Mouse (Mus musculus): ENCODE results near the gene Sgcb. TPM values are rescaled to one million over a fixed set of nuclear protein-coding genes. Genes with fewer than 3 reads are reported as not detected.

The Sgcb gene
- polyA plus RNA-seq, 1 experiment from 2014 or later = 38.1 TPM

DNA sequence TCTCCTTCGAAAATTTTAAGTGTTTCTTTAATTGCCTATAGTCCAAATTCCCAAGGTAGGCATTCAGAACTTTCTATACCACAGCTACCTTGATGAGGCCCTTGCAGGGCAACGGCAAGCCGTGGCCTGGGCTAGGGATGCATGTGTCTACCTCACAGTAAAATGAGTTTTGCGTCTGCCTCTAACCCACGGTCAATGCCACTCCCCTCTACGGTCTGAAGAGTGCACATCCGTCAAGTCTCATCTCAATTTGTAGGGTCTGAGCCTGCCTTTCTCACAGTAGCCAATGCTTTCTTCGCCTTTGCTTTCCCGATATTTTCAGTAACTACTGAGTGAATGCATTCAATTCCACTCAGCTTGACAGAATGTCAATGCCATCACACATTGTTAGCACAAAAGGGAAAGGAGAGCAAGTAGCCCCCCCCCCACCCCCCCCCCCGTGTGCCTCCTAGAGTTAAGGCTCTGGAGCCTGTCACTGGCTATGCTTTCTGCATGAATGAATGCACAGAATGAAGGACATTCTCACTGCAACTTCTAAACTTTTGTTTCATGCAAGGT lies 16.5 kb downstream of the Sgcb start:
- H3K4me2 ChIP-seq = no peak overlapping the region
- H3K36me3 ChIP-seq = peaks cover 22% of the 10 kb centered on the region
- no peak overlapping the region for H3K9ac ChIP-seq
- 0 out of 2 replicates have a peak, but pooled peaks cover 5% of the 10 kb centered on the region for H3K9me3 ChIP-seq
- H3K4me3 ChIP-seq = no peak overlapping the region
- H3K27me3 ChIP-seq = no peaks in the 10 kb centered on the region
- WGBS = 39% methylated on average over 10 of the region's 10 CpGs
- no peak overlapping the region for H3K27ac ChIP-seq (replicated peaks)
- peaks cover 7% of the 10 kb centered on the region for H3K4me1 ChIP-seq (replicated peaks)
- no peak for ATAC-seq (ENCODE audit: low read depth)

DNA sequence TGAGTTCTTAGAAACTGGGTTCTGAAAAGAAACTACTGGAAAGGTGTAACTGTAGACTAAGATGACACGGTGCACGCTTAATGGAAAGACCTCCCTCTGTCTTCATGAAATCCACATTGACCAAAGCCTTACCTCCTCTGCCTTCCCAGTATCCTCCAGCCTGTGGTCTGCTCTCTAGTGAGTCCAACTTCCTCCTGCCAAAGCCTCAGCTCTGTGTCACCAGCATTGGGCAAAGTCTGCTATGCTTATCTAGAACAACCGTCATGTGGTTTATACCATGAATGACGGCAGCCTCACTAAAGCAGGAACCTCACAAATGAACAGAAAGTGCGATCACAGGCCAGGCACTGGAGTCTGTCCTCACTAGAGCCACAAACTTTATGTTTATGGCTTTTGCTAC lies 17.4 kb downstream of the Sgcb start:
- Histone ChIP-seq H3K27ac (replicated peaks) (no peak overlapping the region), H3K36me3 (peaks cover 15% of the 10 kb centered on the region), H3K9ac (no peak overlapping the region), H3K9me3 (0 out of 2 replicates have a peak, but pooled peaks cover 5% of the 10 kb centered on the region), H3K4me2 (no peak overlapping the region), H3K4me3 (no peak overlapping the region), H3K4me1 (replicated peaks) (peaks cover 7% of the 10 kb centered on the region), H3K27me3 (no peaks in the 10 kb centered on the region)
- no peak for ATAC-seq (ENCODE audit: low read depth)
- WGBS = 88% methylated on average over 5 of the region's 5 CpGs

DNA sequence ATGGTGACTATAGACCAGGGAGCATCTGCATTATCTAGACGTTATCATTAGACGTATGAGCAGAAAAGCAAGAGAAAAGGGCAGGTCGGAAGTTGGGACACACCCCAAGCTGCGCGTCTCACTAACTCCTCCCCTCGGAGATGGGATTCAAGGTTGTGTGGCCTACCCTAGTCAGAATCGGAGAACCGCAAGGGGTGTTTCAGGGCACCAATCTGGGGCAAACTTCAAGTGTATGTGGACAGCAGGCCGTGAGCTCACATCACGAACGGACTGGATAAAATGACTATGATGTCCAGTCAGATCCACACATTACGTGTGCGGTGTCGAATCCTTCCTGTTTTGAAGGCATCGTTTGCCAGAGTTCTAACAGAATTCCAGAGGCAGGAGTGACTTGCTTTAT lies 19.6 kb downstream of the Sgcb start:
- H3K9me3 ChIP-seq = no peaks in the 10 kb centered on the region
- ATAC-seq (ENCODE audit: low read depth) = no peak
- WGBS = 77% methylated on average over 15 of the region's 15 CpGs

DNA sequence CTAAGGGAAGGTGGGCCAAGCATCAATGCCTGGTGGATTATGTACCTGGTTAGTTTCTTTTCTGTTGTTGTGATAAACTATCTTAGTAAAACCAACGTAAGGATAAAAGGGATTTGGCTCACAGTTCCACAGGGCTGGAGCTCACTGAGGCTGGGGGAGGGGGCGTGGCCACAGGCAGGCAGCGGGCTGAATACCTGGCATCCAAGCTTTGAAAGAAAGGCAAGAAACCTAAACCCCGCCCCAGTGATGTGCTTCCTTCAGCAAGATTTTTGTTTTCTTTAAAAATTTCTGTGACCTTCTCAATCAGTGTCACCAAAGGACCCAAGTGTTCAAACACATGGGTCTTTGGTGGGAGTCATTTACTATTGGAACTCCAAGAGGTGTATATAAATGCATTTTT lies 20.0 kb downstream of the Sgcb start:
- Histone ChIP-seq H3K9ac (no peak overlapping the region), H3K4me1 (replicated peaks) (peaks cover 7% of the 10 kb centered on the region), H3K4me2 (no peak overlapping the region), H3K36me3 (no peaks in the 10 kb centered on the region), H3K9me3 (no peaks in the 10 kb centered on the region), H3K27ac (replicated peaks) (no peak overlapping the region), H3K4me3 (no peak overlapping the region), H3K27me3 (no peaks in the 10 kb centered on the region)
- no peak for ATAC-seq (ENCODE audit: low read depth)
- WGBS = 64% methylated on average over 4 of the region's 4 CpGs

More for the DNA sequence above, 19.6 kb downstream of the Sgcb start:
- Histone ChIP-seq H3K27me3 (no peaks in the 10 kb centered on the region), H3K4me3 (no peak overlapping the region), H3K9ac (no peak overlapping the region), H3K27ac (replicated peaks) (no peak overlapping the region), H3K36me3 (no peaks in the 10 kb centered on the region), H3K4me2 (no peak overlapping the region), H3K4me1 (replicated peaks) (peaks cover 7% of the 10 kb centered on the region)

DNA sequence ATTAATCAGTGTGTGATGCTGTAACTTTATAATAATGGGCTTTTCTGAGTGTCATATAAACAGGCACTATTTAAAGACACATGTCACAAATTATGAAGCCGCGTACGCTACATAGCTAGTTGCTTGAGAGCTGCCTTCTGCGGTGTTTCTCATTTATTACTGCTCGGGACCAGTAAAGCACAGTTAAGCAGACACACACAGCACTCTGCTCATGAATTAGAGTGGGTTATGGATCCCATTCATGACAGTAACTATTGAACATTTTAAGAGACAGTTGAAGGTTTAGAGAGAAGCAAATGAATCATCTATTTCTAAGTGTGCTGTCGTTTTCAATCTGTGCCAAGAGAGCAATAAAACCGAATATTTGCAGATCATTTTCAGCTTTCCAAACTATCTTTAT lies 20.7 kb downstream of the Sgcb start:
- Histone ChIP-seq H3K9me3 (no peaks in the 10 kb centered on the region), H3K4me3 (no peak overlapping the region)
- peak; percentile 53; the same call in 1 of the 2 replicates for ATAC-seq (ENCODE audit: low read depth)

DNA sequence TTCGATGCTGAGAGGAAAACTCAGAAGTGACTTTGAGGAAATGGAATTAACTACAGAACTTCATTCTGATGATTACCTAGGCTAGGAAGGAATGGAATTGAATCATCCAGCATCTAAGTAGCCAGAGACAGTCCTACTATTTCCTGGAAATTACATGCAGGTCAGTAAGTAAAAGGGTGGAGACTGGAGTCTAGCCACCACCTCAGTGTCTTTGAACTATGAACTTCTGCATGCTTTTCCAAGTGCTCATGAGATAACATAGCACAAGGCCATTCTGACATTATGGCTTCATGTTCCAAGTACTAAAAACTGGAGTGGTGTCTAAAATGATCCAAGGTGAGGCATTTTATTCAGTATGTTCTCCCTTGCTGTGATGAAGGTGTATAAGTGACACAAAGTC lies 22.1 kb downstream of the Sgcb start:
- ATAC-seq (ENCODE audit: low read depth) = no peak
- H3K4me3 ChIP-seq = no peak overlapping the region
- no peak overlapping the region for H3K9ac ChIP-seq
- no peaks in the 10 kb centered on the region for H3K36me3 ChIP-seq
- no peak overlapping the region for H3K4me2 ChIP-seq
- no peaks in the 10 kb centered on the region for H3K4me1 ChIP-seq (replicated peaks)
- H3K9me3 ChIP-seq = no peaks in the 10 kb centered on the region
- H3K27ac ChIP-seq (replicated peaks) = no peak overlapping the region
- H3K27me3 ChIP-seq = no peaks in the 10 kb centered on the region
- WGBS = 76% methylated on average over 1 of the region's 1 CpGs

More for the DNA sequence above, 20.7 kb downstream of the Sgcb start:
- H3K36me3 ChIP-seq = no peaks in the 10 kb centered on the region
- H3K4me2 ChIP-seq = no peak overlapping the region
- H3K9ac ChIP-seq = no peak overlapping the region
- WGBS = 61% methylated on average over 7 of the region's 7 CpGs
- no peaks in the 10 kb centered on the region for H3K27me3 ChIP-seq
- H3K4me1 ChIP-seq (replicated peaks) = peaks cover 7% of the 10 kb centered on the region
- H3K27ac ChIP-seq (replicated peaks) = no peak overlapping the region

DNA sequence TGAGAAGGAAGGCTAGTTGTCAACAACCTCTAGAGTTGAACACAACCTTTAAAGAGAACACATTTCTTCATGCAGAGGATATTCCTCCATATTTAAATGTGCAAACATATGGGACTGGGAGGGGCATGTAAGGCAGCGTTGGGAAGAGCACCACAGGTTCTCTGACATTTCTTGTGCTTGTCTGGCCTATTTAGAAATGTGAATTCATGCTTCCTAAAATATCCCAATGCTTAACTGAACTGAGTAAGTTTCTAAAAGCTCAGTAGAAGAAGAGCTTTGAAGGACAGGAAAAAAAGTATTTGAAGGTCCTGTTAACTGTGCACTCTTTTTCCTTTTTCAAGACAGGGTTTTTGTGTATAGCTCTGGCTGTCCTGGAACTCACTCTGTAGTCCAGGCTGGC lies 28.6 kb downstream of the Sgcb start:
- H3K9ac ChIP-seq = no peak overlapping the region
- H3K36me3 ChIP-seq = no peaks in the 10 kb centered on the region
- ATAC-seq (ENCODE audit: low read depth) = no peak
- no peaks in the 10 kb centered on the region for H3K9me3 ChIP-seq
- H3K4me2 ChIP-seq = no peak overlapping the region
- H3K27ac ChIP-seq (replicated peaks) = no peak overlapping the region
- no peaks in the 10 kb centered on the region for H3K4me1 ChIP-seq (replicated peaks)
- H3K4me3 ChIP-seq = no peak overlapping the region
- WGBS = 93% methylated on average over 1 of the region's 1 CpGs
- H3K27me3 ChIP-seq = no peaks in the 10 kb centered on the region

DNA sequence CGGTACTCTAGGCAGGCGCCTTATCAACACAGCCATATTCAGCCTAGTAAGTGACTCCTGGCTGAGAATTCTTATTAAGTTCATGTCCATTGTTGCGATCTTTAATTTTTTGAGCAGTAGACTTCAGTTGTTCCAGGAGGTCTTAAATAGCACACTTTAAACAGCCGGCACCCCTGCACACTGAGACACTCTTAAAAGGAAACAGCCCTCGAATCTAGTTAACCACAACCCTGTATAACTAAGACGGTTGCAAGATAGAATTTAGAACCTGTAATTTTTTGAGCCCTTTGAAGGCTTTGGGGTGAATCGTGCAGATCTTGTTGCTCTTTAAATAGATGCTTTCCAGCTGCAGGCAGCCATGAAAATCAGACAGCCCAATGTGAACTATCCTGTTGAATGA lies 32.4 kb downstream of the Sgcb start:
- H3K27ac ChIP-seq (replicated peaks) = no peak overlapping the region
- H3K9me3 ChIP-seq = peaks cover 5% of the 10 kb centered on the region; the same call in 1 of the 2 replicates
- no peak for ATAC-seq (ENCODE audit: low read depth)
- WGBS = 83% methylated on average over 7 of the region's 7 CpGs
- H3K4me3 ChIP-seq = no peak overlapping the region
- no peaks in the 10 kb centered on the region for H3K36me3 ChIP-seq
- no peak overlapping the region for H3K9ac ChIP-seq
- no peak overlapping the region for H3K4me2 ChIP-seq
- no peaks in the 10 kb centered on the region for H3K27me3 ChIP-seq
- H3K4me1 ChIP-seq (replicated peaks) = no peaks in the 10 kb centered on the region

DNA sequence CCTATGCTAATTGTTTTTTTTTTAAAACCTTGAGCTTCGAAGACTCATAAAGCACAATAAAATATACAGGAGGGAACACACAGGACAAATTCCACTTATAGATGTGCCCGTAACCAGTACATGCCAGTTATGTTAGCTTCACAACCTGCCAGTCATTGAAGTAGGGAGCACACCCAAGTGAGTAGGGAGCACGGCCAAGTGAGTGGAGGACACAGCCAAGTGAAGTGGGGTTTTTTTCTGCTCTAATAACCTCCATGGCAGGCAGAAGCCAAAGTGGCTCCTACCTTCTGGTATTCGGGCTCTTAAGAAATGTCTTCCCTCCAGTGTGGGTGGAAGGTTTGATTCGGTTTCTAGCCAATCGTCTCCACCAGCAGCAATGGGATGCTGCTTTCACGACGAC lies 34.3 kb downstream of the Sgcb start:
- Histone ChIP-seq H3K9me3 (peaks cover 9% of the 10 kb centered on the region; the same call in 1 of the 2 replicates), H3K27ac (replicated peaks) (no peak overlapping the region), H3K4me1 (replicated peaks) (no peaks in the 10 kb centered on the region), H3K9ac (no peak overlapping the region), H3K27me3 (no peaks in the 10 kb centered on the region), H3K4me3 (no peak overlapping the region), H3K36me3 (no peaks in the 10 kb centered on the region), H3K4me2 (no peak overlapping the region)
- 87% methylated on average over 8 of the region's 8 CpGs for whole genome bisulfite sequencing
- no peak for ATAC-seq (ENCODE audit: low read depth)

DNA sequence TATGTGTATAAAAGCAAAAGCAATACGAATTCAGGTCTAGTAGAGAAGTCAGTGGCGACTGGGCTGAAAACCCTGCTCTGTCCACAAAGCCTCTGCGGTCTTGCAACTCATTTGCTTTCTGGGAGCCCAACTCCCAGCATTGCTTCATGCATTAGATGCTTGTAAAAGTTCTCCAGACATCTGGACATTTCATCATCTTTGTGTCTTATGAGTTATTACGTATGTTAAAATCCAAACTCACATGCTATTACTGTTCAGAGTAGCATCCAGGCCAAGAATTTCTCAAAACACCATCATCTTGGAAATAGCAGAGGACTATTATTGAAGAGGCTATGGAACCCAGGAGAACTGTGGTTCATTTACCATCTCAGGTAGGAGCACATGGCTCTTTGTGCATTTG lies 36.5 kb downstream of the Sgcb start:
- Histone ChIP-seq H3K36me3 (no peaks in the 10 kb centered on the region), H3K9me3 (peaks cover 9% of the 10 kb centered on the region; the same call in 1 of the 2 replicates), H3K9ac (no peak overlapping the region), H3K4me2 (no peak overlapping the region), H3K27me3 (no peaks in the 10 kb centered on the region), H3K4me1 (replicated peaks) (no peaks in the 10 kb centered on the region), H3K27ac (replicated peaks) (no peak overlapping the region), H3K4me3 (no peak overlapping the region)
- WGBS = 94% methylated on average over 4 of the region's 4 CpGs
- no peak for ATAC-seq (ENCODE audit: low read depth)

DNA sequence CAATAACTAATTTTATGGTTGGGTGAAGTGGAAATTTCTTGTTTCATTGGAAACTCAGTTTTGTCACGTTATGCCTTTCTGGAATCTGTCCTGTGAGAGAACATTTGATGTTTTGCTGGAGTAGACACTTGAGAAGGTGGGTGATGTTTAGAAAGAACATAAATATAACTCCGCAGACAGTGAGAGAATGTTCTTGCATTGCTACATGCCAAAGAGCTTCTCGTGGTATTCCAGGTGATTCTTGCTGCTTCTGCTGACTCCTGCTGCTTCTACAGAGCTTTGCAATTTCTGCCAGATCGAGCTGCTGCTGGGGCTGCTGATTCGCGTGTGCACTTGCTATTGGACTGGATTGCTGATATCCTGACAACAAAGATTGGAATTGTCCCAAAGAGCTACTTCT lies 42.6 kb downstream of the Sgcb start:
- ATAC-seq (ENCODE audit: low read depth) = no peak
- H3K36me3 ChIP-seq = no peaks in the 10 kb centered on the region
- WGBS = 89% methylated on average over 6 of the region's 6 CpGs
- peaks cover 2% of the 10 kb centered on the region; the same call in 1 of the 2 replicates for H3K9me3 ChIP-seq
- H3K27me3 ChIP-seq = no peaks in the 10 kb centered on the region
- no peak overlapping the region for H3K4me2 ChIP-seq
- H3K4me1 ChIP-seq (replicated peaks) = peaks cover 18% of the 10 kb centered on the region
- H3K9ac ChIP-seq = no peak overlapping the region
- no peak overlapping the region for H3K4me3 ChIP-seq
- H3K27ac ChIP-seq (replicated peaks) = no peak overlapping the region

DNA sequence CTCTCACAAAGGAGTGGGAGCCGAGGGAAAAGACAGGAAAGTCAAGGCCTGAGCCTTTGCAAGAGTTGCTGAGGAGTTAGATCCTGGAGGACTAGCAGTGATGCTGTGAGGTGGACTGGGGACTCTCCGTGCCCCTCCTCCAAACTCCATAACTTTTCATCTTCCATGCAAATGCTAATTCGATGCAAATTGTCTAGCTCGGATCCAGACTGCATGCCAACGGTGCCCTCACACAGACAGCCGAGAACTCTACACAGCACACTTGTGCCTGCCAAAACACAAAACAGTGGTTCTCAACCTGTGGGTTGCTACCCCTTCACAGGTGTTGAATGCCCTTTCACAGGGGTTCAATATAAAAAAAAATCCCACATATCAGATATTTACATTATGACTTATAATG lies 43.0 kb downstream of the Sgcb start:
- Histone ChIP-seq H3K9me3 (no peaks in the 10 kb centered on the region), H3K27me3 (no peaks in the 10 kb centered on the region), H3K4me2 (no peak overlapping the region), H3K9ac (no peak overlapping the region), H3K4me3 (no peak overlapping the region), H3K36me3 (no peaks in the 10 kb centered on the region), H3K4me1 (replicated peaks) (peaks cover 19% of the 10 kb centered on the region), H3K27ac (replicated peaks) (no peak overlapping the region)
- ATAC-seq (ENCODE audit: low read depth) = no peak
- 87% methylated on average over 6 of the region's 6 CpGs for WGBS

DNA sequence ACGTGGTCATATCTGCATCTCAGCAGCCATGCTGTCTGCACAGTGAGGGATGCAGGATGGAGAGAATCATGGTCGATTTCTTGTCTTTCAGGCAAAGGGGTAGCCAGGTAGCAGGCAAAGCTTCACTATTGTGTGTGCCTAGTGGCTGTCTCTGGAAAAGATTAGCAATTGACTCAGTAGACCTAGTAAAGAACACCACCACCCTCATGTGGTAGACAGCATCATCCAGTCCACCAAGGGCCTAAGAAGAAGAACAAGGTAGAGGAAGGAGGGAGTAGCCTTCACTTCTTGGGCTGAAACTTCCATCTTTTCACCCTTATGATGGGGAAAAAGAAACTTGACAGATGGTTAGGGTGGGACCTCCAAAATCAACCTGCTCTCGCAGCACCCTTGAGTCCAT lies 44.7 kb downstream of the Sgcb start:
- Histone ChIP-seq H3K27ac (replicated peaks) (no peak overlapping the region), H3K9me3 (no peaks in the 10 kb centered on the region), H3K36me3 (no peaks in the 10 kb centered on the region), H3K27me3 (no peaks in the 10 kb centered on the region), H3K4me1 (replicated peaks) (peaks cover 28% of the 10 kb centered on the region), H3K9ac (no peak overlapping the region), H3K4me3 (no peak overlapping the region), H3K4me2 (no peak overlapping the region)
- 86% methylated on average over 3 of the region's 3 CpGs for WGBS
- ATAC-seq (ENCODE audit: low read depth) = no peak

All from neural tube, embryonic 13.5 days (tissue).